Mouse (Mus musculus): ENCODE measurements around the gene Trim17.

DNA sequence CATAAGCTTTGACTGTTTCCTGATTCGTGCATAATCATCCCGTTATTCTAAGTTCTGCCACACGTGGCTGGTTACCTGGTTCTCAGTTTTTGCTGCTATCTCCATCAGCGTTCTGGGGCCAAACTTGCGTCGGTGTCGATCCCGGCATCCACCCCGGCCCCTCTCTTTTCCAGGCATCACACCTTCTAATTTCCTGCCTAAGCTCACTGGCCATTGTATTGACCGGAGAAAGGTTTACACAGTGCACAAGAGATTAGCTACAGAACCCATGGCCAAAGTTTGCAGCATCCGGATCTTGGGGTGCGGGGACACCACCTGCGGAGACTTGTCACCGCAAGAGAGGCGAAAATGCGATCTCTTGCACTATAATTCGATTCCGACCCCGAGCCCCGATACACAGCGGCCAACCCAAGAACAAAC, 23.1 kb downstream of the Trim17 start:
- TF ChIP-seq POLR2A (IDR thresholded peaks at IDR 0.05; ENCODE audit: extremely low read depth, insufficient read depth, low read length): no peak
- TF ChIP-seq CTCF (IDR thresholded peaks at IDR 0.05; ENCODE audit: extremely low read depth, insufficient read depth, low read length): no peak
